Mouse (Mus musculus) liver, adult 2 months (tissue): ENCODE results near the gene Gm525.
"Not testable (repeated sequence)": the region's sequence is repeated elsewhere in the genome, so short reads cannot be mapped to it uniquely, and the experiment has no call there.

Experiments
- CTCF ChIP-seq: fragments of 200-500 bp; IDR thresholded peaks from 2 replicates; pipeline ENCODE4 v1.5.1; 2011; ENCODE audit warnings: low read depth, low read length, control low read depth
- POLR2A ChIP-seq: fragments of 200-500 bp; IDR thresholded peaks from 2 replicates; pipeline ENCODE4 v1.6.1; 2011; ENCODE audit warnings: low read length, control low read depth; ENCODE audit not compliant: insufficient read depth; ENCODE audit errors: extremely low read depth

DNA sequence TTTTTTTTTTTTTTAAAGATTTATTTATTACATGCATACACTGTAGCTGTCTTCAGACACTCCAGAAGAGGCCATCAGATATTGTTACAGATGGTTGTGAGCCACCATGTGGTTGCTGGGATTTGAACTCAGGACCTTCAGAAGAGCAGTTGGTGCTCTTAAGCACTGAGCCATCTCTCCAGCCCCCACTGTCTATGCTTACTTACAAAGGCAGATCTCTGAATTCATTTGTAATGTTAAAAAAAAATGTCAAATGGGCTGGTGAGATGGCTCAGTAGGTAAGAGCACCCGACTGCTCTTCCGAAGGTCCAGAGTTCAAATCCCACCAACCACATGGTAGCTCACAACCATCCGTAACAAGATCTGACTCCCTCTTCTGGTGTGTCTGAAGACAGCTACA lies 28.1 kb upstream of the Gm525 start:
- not testable (repeated sequence) for TF ChIP-seq POLR2A, CTCF
